Mouse (Mus musculus): ENCODE measurements around the gene Sept9. TPM values are rescaled to one million over a fixed set of nuclear protein-coding genes. Genes with fewer than 3 reads are reported as not detected.
"Not testable (repeated sequence)": the region's sequence is repeated elsewhere in the genome, so short reads cannot be mapped to it uniquely, and the experiment has no call there.

The Sept9 gene
- polyA plus RNA-seq, 1 experiment, result 34.6 TPM

DNA sequence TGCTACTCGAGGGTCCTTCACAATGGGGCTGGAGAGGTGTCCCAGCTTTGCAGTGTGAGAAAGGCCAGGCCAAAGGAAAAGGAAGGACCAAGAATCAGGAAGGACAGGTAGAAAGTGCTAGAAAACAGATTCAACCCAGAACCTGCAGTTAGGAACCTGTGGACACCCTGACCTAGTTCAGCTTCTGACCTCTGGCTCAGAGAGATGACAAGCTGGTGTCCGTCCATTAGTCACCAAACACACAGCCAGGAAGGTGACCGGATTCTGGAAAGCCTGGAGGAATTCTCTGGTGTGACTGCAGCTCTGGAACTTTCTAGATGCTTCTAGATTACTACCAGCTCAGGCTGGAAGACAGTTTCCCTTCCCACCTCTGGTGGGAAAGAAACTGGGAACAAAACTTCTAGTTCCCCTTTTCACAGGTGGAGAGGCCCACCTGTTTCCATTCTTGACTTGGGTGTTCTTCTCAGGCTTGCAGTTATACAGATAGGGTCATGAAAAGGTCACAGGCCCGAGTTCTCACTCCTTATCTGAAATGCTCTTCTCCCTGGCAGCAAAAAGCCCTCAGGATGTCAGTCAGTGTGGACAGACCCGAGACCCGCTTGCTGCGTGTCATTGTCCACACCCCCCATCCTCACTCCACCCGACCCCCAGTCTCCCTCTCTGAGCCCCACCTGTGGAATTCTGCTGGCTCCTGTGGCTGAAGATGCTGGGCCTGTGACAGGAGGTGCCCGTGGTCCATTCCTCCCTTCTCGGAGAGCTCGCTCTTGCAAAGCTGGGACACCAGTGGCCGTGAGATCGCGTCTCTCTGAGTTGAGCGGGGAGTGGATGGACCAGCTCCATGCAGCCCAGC lies 123.5 kb downstream of the Sept9 start:
- TF ChIP-seq CTCF (IDR thresholded peaks at IDR 0.05; ENCODE audit: extremely low read depth, insufficient read depth, low read length) (no peak), POLR2A (IDR thresholded peaks at IDR 0.05; ENCODE audit: extremely low read depth, insufficient read depth, low read length) (no peak)
- Histone ChIP-seq H3K27ac (ENCODE audit: insufficient read depth, low read length) (no peak overlapping the region), H3K4me1 (ENCODE audit: control insufficient read depth, insufficient read depth, low read length) (peaks cover 20% of the 10 kb centered on the region), H3K4me3 (ENCODE audit: insufficient read depth, low read length) (no peak overlapping the region)

DNA sequence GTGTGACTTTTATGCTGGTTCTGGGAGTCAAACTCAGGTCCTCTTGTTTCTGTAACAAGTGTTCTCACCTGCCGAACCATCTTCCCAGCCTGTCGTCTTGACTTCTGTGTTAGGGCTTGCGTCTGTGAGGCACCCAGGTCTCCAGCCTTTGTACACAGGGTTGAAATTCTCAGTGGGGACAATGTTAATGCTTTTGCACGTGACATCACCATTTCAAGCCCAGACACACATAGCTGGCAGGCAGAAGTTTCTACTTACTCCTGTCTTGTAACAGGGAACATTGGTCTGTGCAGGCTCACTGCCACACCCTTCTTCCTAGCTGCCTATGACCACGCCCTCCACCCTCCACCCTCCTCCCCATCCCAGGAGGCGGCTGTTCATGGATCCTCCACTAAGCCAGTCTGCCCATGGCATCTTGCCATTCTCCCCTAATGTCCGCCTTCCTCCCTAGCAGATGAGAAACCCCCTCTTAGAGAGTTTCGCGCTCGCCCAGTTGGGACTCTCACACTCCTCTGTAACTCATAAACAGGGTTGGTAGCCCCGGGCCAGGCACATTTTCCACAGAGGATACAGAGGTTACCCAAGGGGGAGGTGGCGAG lies 124.6 kb downstream of the Sept9 start:
- TF ChIP-seq CTCF (IDR thresholded peaks at IDR 0.05; ENCODE audit: extremely low read depth, insufficient read depth, low read length) (no peak), POLR2A (IDR thresholded peaks at IDR 0.05; ENCODE audit: extremely low read depth, insufficient read depth, low read length) (no peak)
- Histone ChIP-seq H3K27ac (ENCODE audit: insufficient read depth, low read length) (no peak overlapping the region), H3K4me3 (ENCODE audit: insufficient read depth, low read length) (no peak overlapping the region), H3K4me1 (ENCODE audit: control insufficient read depth, insufficient read depth, low read length) (peaks cover 17% of the 10 kb centered on the region)

DNA sequence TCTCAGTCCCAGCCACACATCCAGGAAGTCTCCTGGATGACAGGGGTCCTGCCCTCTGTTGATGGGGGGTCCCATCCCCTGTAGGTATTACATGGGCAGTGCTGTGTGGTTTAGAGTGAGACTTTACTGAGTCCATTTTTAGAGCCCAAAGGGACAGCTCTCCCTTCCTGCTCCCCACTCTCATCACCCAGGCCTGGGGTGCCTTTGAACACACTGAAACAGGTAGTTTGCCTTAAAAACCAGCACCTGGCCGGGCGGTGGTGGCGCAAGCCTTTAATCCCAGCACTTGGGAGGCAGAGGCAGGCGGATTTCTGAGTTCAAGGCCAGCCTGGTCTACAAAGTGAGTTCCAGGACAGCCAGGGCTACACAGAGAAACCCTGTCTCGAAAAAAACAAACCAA lies 125.3 kb downstream of the Sept9 start:
- H3K27ac ChIP-seq (ENCODE audit: insufficient read depth, low read length); H3K4me3 ChIP-seq (ENCODE audit: insufficient read depth, low read length): not testable (repeated sequence)
- H3K4me1 ChIP-seq (ENCODE audit: control insufficient read depth, insufficient read depth, low read length), result peaks cover 13% of the 10 kb centered on the region

GRCm38 (mm10) chr11:117325131-117325467 lies 125.6 kb downstream of the Sept9 start:
- peaks cover 13% of the 10 kb centered on the region for H3K4me1 ChIP-seq (ENCODE audit: control insufficient read depth, insufficient read depth, low read length)
- no peak overlapping the region for H3K27ac ChIP-seq (ENCODE audit: insufficient read depth, low read length)
- no peak overlapping the region for H3K4me3 ChIP-seq (ENCODE audit: insufficient read depth, low read length)
- TF ChIP-seq CTCF (IDR thresholded peaks at IDR 0.05; ENCODE audit: extremely low read depth, insufficient read depth, low read length) (no peak), POLR2A (IDR thresholded peaks at IDR 0.05; ENCODE audit: extremely low read depth, insufficient read depth, low read length) (no peak)

DNA sequence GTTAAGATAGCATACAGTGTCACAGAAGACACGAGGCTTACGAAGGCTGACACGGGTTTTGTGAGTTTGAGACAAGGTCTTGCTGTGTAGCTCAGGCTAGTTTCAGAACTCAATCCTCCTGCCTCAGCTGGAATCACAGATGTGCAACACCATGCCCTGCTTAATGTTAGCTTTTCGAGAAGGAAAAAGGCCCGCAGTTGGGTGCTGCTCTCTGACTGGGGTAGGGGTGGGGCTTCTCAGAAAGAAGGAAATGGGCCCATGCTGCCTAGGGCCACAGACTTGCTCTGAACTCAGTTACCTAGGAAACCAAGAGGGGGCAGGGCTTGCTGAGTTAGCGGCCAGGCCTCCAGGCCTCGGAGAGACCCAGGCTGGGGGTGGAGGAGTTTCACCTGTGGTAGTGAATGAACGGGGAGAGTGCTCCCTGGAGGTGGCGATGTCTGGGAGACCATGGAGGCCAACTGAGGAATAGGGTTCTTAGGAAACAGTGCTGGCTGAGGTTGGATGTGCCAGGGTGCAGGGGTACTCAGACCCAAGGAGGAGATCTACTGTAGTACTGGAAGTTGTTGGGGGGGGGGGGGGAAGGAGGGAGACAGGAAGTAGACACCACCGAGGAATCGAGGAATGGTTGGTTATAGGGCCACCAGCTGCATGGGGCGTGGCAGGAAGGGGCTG lies 126.1 kb downstream of the Sept9 start:
- TF ChIP-seq POLR2A (IDR thresholded peaks at IDR 0.05; ENCODE audit: extremely low read depth, insufficient read depth, low read length) (no peak), CTCF (IDR thresholded peaks at IDR 0.05; ENCODE audit: extremely low read depth, insufficient read depth, low read length) (no peak)
- Histone ChIP-seq H3K4me1 (ENCODE audit: control insufficient read depth, insufficient read depth, low read length) (peaks cover 13% of the 10 kb centered on the region), H3K4me3 (ENCODE audit: insufficient read depth, low read length) (no peak overlapping the region), H3K27ac (ENCODE audit: insufficient read depth, low read length) (no peak overlapping the region)

GRCm38 (mm10) chr11:117326140-117326725 lies 126.8 kb downstream of the Sept9 start:
- TF ChIP-seq POLR2A (IDR thresholded peaks at IDR 0.05; ENCODE audit: extremely low read depth, insufficient read depth, low read length), result no peak
- peak; percentile 40 for TF ChIP-seq CTCF (IDR thresholded peaks at IDR 0.05; ENCODE audit: extremely low read depth, insufficient read depth, low read length)

DNA sequence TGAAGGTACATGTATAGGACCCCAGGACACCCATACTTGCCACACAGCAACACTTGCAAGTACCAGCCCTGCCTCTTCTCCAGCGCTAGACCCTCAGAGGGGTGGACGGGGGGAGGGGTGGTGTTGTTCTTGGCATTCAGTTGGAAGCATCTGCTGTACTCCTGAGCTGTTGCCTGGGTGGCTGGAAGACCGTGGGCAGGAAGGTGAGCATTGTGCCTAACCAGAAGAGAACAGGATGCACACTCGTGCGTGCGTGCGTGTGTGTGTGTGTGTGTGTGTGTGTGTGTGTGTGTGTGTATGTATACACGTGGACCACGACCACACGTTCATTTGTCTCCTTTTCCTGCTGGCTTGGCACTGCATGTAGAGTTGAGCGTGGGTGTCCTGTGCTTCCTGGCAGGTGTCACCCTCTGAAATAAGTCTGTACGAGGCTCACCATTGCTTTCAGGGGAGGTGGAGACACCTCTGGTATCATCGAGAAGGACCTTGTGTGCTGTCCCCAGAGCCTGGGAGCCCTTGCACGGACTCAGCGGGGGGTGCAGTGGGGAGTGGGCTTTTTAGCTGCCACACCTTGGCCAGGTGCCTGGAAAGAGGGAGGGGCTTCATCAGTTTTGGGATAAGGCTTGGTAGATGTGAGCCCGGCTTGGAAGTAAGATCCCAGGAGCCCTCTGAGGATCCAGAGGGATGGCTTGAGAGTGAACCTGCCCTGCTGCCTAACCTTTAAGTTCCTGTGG lies 127.6 kb downstream of the Sept9 start:
- no peak overlapping the region for H3K4me3 ChIP-seq (ENCODE audit: insufficient read depth, low read length)
- TF ChIP-seq CTCF (IDR thresholded peaks at IDR 0.05; ENCODE audit: extremely low read depth, insufficient read depth, low read length), result no peak
- TF ChIP-seq POLR2A (IDR thresholded peaks at IDR 0.05; ENCODE audit: extremely low read depth, insufficient read depth, low read length), result no peak
- H3K27ac ChIP-seq (ENCODE audit: insufficient read depth, low read length), result 0 out of 2 replicates have a peak overlapping the region, but pooled peaks have one; percentile 3
- peaks cover 17% of the 10 kb centered on the region for H3K4me1 ChIP-seq (ENCODE audit: control insufficient read depth, insufficient read depth, low read length)

More at GRCm38 (mm10) chr11:117326140-117326725, 126.8 kb downstream of the Sept9 start:
- peaks cover 15% of the 10 kb centered on the region for H3K4me1 ChIP-seq (ENCODE audit: control insufficient read depth, insufficient read depth, low read length)
- no peak overlapping the region for H3K4me3 ChIP-seq (ENCODE audit: insufficient read depth, low read length)
- no peak overlapping the region for H3K27ac ChIP-seq (ENCODE audit: insufficient read depth, low read length)

- Histone ChIP-seq H3K4me3 (ENCODE audit: insufficient read depth, low read length) (no peak overlapping the region), H3K4me1 (ENCODE audit: control insufficient read depth, insufficient read depth, low read length) (peaks cover 14% of the 10 kb centered on the region), H3K27ac (ENCODE audit: insufficient read depth, low read length) (0 out of 2 replicates have a peak overlapping the region, but pooled peaks have one; percentile 3)
- TF ChIP-seq CTCF (IDR thresholded peaks at IDR 0.05; ENCODE audit: extremely low read depth, insufficient read depth, low read length), result no peak
- no peak for TF ChIP-seq POLR2A (IDR thresholded peaks at IDR 0.05; ENCODE audit: extremely low read depth, insufficient read depth, low read length)
Measured at GRCm38 (mm10) chr11:117327633-117328032, 128.2 kb downstream of the Sept9 start.

Measured in cortical plate, adult 2 months (tissue).